Mouse (Mus musculus) E14TG2a.4 (cell line): ENCODE results near the gene Gm19426.

Experiments used
- CTCF ChIP-seq: conservative IDR thresholded peaks from 2 replicates; pipeline ENCODE4 v1.5.1; 2014; ENCODE audit warnings: low read length
- POU5F1 ChIP-seq: IDR thresholded peaks from 2 replicates; pipeline ENCODE4 v1.6.1; 2014; ENCODE audit warnings: low read length, borderline replicate concordance

GRCm38 (mm10) chr2:84788316-84788715, 44.9 kb upstream of the Gm19426 start:
- TF ChIP-seq CTCF (no peak), POU5F1 (no peak)
